Mouse (Mus musculus): ENCODE data around the gene Ralgps1. TPM values are rescaled to one million over a fixed set of nuclear protein-coding genes. Genes with fewer than 3 reads are reported as not detected.

Gene Ralgps1
- polyA plus RNA-seq, 1 experiment from 2014 or later, result 14.6 TPM

DNA sequence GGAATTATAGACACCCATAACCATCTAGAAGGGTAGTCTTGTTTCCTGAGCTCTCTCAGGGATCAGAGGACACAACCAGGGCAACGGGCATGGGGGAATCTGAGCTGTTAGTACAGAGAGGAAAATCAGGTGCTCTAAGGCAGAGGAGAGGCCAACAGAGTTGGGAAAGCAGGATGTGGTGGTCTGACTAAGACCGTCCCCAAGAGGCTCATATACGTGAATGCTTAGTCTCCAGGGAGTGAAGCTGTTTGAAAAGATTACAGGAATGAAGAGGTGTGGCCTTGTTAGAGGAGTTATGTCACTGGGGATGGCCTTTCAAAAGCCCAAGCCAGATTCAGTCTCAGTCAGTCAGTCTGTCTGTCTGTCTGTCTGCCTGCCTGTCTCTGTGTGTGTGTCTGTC, 64.7 kb downstream of the Ralgps1 start:
- Histone ChIP-seq H3K9ac (ENCODE audit: low read length) (no peak overlapping the region), H3K27ac (ENCODE audit: low read depth, low read length) (no peak overlapping the region), H3K4me3 (ENCODE audit: low read depth, low read length) (no peak overlapping the region), H3K4me2 (ENCODE audit: low read depth) (no peak overlapping the region), H3K36me3 (ENCODE audit: control insufficient read depth, insufficient read depth, low read length) (no peaks in the 10 kb centered on the region), H3K9me3 (ENCODE audit: control insufficient read depth, low read length) (no peaks in the 10 kb centered on the region), H3K4me1 (ENCODE audit: control insufficient read depth, insufficient read depth, low read length) (0 out of 2 replicates have a peak, but pooled peaks cover 3% of the 10 kb centered on the region), H3K27me3 (ENCODE audit: control insufficient read depth, insufficient read depth, low read length) (no peaks in the 10 kb centered on the region)
- WGBS, result 93% methylated on average over 3 of the region's 3 CpGs
- DNase-seq (ENCODE audit: low spot score) (no peak), ATAC-seq (ENCODE audit: insufficient read depth, low FRiP score, low TSS enrichment) (no peak)

- Histone ChIP-seq H3K27ac (ENCODE audit: low read depth, low read length) (no peak overlapping the region), H3K4me3 (ENCODE audit: low read depth, low read length) (no peak overlapping the region), H3K9ac (ENCODE audit: low read length) (no peak overlapping the region), H3K9me3 (ENCODE audit: control insufficient read depth, low read length) (no peaks in the 10 kb centered on the region), H3K27me3 (ENCODE audit: control insufficient read depth, insufficient read depth, low read length) (no peaks in the 10 kb centered on the region), H3K36me3 (ENCODE audit: control insufficient read depth, insufficient read depth, low read length) (no peaks in the 10 kb centered on the region), H3K4me1 (ENCODE audit: control insufficient read depth, insufficient read depth, low read length) (0 out of 2 replicates have a peak, but pooled peaks cover 3% of the 10 kb centered on the region), H3K4me2 (ENCODE audit: low read depth) (no peak overlapping the region)
- ATAC-seq (ENCODE audit: insufficient read depth, low FRiP score, low TSS enrichment), result no peak
- DNase-seq (ENCODE audit: low spot score), result no peak
- WGBS, result 79% methylated on average over 11 of the region's 11 CpGs
These were observed 67.8 kb downstream of the Ralgps1 start for GRCm38 (mm10) chr2:33303416-33303947.

DNA sequence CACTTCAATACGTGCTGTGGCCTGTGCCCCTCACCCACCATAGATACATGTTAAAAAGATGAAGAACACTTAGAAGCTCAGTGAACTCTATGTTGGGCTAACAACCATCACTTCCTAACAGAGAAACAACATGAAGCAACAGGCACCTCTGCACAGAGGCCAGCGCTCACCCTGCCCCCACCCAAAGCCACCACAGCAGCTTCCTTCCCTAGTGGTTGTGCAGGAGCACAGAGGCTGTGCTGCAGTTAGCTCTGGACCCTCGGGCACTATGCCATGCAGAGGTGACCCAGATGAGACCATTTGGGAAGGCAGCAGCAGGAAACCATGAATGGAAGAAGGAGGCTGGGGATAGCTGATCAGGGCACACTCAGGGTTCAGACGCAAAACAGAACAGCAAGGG, 68.5 kb downstream of the Ralgps1 start:
- Histone ChIP-seq H3K4me1 (ENCODE audit: control insufficient read depth, insufficient read depth, low read length) (0 out of 2 replicates have a peak, but pooled peaks cover 3% of the 10 kb centered on the region), H3K4me2 (ENCODE audit: low read depth) (no peak overlapping the region), H3K9ac (ENCODE audit: low read length) (no peak overlapping the region), H3K9me3 (ENCODE audit: control insufficient read depth, low read length) (no peaks in the 10 kb centered on the region), H3K27me3 (ENCODE audit: control insufficient read depth, insufficient read depth, low read length) (no peaks in the 10 kb centered on the region), H3K4me3 (ENCODE audit: low read depth, low read length) (no peak overlapping the region), H3K36me3 (ENCODE audit: control insufficient read depth, insufficient read depth, low read length) (no peaks in the 10 kb centered on the region), H3K27ac (ENCODE audit: low read depth, low read length) (no peak overlapping the region)
- DNase-seq (ENCODE audit: low spot score) (no peak), ATAC-seq (ENCODE audit: insufficient read depth, low FRiP score, low TSS enrichment) (no peak)
- WGBS, result 80% methylated on average over 4 of the region's 4 CpGs

DNA sequence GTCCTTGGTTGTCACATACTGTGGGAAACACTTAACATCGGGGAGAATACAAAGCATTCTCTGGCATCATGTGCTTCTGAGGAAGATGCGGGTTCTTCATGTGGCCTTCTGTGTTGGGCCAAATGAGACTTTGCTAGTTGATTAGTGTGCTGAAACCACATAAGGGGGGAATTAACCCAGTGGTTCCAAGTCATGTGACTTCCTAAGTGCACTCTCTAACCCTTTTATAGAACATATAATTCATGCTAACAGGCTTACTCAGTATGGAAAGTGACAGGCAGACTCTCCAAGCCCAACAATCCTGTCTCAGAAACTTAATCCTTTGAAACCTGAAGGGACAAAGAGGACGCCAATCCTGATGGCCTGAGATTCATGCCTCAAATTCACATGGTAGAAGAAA, 68.9 kb downstream of the Ralgps1 start:
- WGBS, result 88% methylated on average over 3 of the region's 3 CpGs
- no peak overlapping the region for H3K27ac ChIP-seq (ENCODE audit: low read depth, low read length)
- ATAC-seq (ENCODE audit: insufficient read depth, low FRiP score, low TSS enrichment) (no peak), DNase-seq (ENCODE audit: low spot score) (no peak)
- H3K36me3 ChIP-seq (ENCODE audit: control insufficient read depth, insufficient read depth, low read length), result no peaks in the 10 kb centered on the region
- H3K4me1 ChIP-seq (ENCODE audit: control insufficient read depth, insufficient read depth, low read length), result 0 out of 2 replicates have a peak, but pooled peaks cover 3% of the 10 kb centered on the region
- H3K9me3 ChIP-seq (ENCODE audit: control insufficient read depth, low read length), result no peaks in the 10 kb centered on the region
- H3K9ac ChIP-seq (ENCODE audit: low read length), result no peak overlapping the region
- no peak overlapping the region for H3K4me3 ChIP-seq (ENCODE audit: low read depth, low read length)
- no peak overlapping the region for H3K4me2 ChIP-seq (ENCODE audit: low read depth)
- H3K27me3 ChIP-seq (ENCODE audit: control insufficient read depth, insufficient read depth, low read length), result no peaks in the 10 kb centered on the region

GRCm38 (mm10) chr2:33300371-33301046, 70.8 kb downstream of the Ralgps1 start:
- Histone ChIP-seq H3K27ac (ENCODE audit: low read depth, low read length) (no peak overlapping the region), H3K4me3 (ENCODE audit: low read depth, low read length) (no peak overlapping the region), H3K4me1 (ENCODE audit: control insufficient read depth, insufficient read depth, low read length) (0 out of 2 replicates have a peak, but pooled peaks cover 3% of the 10 kb centered on the region), H3K4me2 (ENCODE audit: low read depth) (no peak overlapping the region), H3K9ac (ENCODE audit: low read length) (no peak overlapping the region), H3K27me3 (ENCODE audit: control insufficient read depth, insufficient read depth, low read length) (no peaks in the 10 kb centered on the region), H3K9me3 (ENCODE audit: control insufficient read depth, low read length) (no peaks in the 10 kb centered on the region), H3K36me3 (ENCODE audit: control insufficient read depth, insufficient read depth, low read length) (no peaks in the 10 kb centered on the region)
- no peak for ATAC-seq (ENCODE audit: insufficient read depth, low FRiP score, low TSS enrichment)
- no peak for DNase-seq (ENCODE audit: low spot score)
- WGBS, result 60% methylated on average over 3 of the region's 3 CpGs

DNA sequence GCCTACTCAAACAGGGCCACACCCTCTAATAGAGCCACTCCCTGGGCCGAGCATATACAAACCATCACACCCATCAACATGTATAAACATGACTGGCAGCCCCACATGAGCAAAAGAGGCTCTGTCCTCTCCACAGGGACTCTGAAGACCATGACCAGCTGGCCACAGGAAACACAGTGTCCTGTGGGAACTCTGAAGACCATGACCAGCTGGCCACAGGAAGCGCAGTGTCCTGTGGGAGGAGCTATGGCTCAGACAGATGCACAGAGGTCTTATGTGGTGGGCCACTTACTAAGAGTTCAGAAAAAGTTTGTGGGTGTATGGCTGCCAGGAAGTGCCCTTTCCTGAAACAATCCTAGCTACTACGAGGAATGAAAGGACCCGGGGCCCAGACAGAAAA, 72.4 kb downstream of the Ralgps1 start:
- no peak overlapping the region for H3K4me2 ChIP-seq (ENCODE audit: low read depth)
- ATAC-seq (ENCODE audit: insufficient read depth, low FRiP score, low TSS enrichment), result no peak
- no peak overlapping the region for H3K4me3 ChIP-seq (ENCODE audit: low read depth, low read length)
- no peak overlapping the region for H3K27ac ChIP-seq (ENCODE audit: low read depth, low read length)
- WGBS, result 86% methylated on average over 4 of the region's 4 CpGs
- no peaks in the 10 kb centered on the region for H3K9me3 ChIP-seq (ENCODE audit: control insufficient read depth, low read length)
- H3K9ac ChIP-seq (ENCODE audit: low read length), result no peak overlapping the region
- no peaks in the 10 kb centered on the region for H3K36me3 ChIP-seq (ENCODE audit: control insufficient read depth, insufficient read depth, low read length)
- H3K27me3 ChIP-seq (ENCODE audit: control insufficient read depth, insufficient read depth, low read length), result no peaks in the 10 kb centered on the region
- no peak for DNase-seq (ENCODE audit: low spot score)
- H3K4me1 ChIP-seq (ENCODE audit: control insufficient read depth, insufficient read depth, low read length), result 0 out of 2 replicates have a peak, but pooled peaks cover 3% of the 10 kb centered on the region

GRCm38 (mm10) chr2:33295115-33295514, 76.2 kb downstream of the Ralgps1 start:
- 89% methylated on average over 5 of the region's 5 CpGs for WGBS
- no peaks in the 10 kb centered on the region for H3K4me1 ChIP-seq (ENCODE audit: control insufficient read depth, insufficient read depth, low read length)
- no peaks in the 10 kb centered on the region for H3K36me3 ChIP-seq (ENCODE audit: control insufficient read depth, insufficient read depth, low read length)
- no peak overlapping the region for H3K4me3 ChIP-seq (ENCODE audit: low read depth, low read length)
- no peak overlapping the region for H3K9ac ChIP-seq (ENCODE audit: low read length)
- H3K27me3 ChIP-seq (ENCODE audit: control insufficient read depth, insufficient read depth, low read length), result no peaks in the 10 kb centered on the region
- no peak for ATAC-seq (ENCODE audit: insufficient read depth, low FRiP score, low TSS enrichment)
- no peak overlapping the region for H3K4me2 ChIP-seq (ENCODE audit: low read depth)
- no peak overlapping the region for H3K27ac ChIP-seq (ENCODE audit: low read depth, low read length)
- no peaks in the 10 kb centered on the region for H3K9me3 ChIP-seq (ENCODE audit: control insufficient read depth, low read length)
- DNase-seq (ENCODE audit: low spot score), result no peak

DNA sequence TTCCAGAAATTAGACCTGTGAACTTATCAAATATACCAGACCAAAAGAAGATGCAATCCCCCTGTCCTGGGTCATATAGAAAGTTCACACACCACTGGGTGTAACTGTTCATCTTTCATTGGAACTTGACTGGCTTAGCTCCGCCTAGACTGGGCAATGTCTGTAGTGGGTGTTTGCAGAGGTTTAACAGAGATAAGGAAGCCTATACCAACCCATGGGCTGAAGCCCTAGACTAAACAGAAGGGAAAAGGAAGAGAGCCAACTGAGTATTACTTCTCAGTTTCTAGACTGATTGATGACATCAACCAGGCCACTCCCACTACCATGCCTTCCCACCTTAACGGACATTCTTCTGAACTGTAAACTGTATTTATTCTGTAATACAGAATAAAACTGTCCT, 79.2 kb downstream of the Ralgps1 start:
- Histone ChIP-seq H3K27ac (ENCODE audit: low read depth, low read length) (no peak overlapping the region), H3K4me1 (ENCODE audit: control insufficient read depth, insufficient read depth, low read length) (no peaks in the 10 kb centered on the region), H3K9me3 (ENCODE audit: control insufficient read depth, low read length) (no peaks in the 10 kb centered on the region), H3K4me3 (ENCODE audit: low read depth, low read length) (no peak overlapping the region), H3K36me3 (ENCODE audit: control insufficient read depth, insufficient read depth, low read length) (no peaks in the 10 kb centered on the region), H3K9ac (ENCODE audit: low read length) (no peak overlapping the region), H3K27me3 (ENCODE audit: control insufficient read depth, insufficient read depth, low read length) (no peaks in the 10 kb centered on the region), H3K4me2 (ENCODE audit: low read depth) (no peak overlapping the region)
- DNase-seq (ENCODE audit: low spot score) (no peak), ATAC-seq (ENCODE audit: insufficient read depth, low FRiP score, low TSS enrichment) (no peak)
- WGBS, result 84% methylated on average over 2 of the region's 2 CpGs

- Histone ChIP-seq H3K27ac (ENCODE audit: low read depth, low read length) (no peak overlapping the region), H3K9me3 (ENCODE audit: control insufficient read depth, low read length) (no peaks in the 10 kb centered on the region), H3K9ac (ENCODE audit: low read length) (no peak overlapping the region), H3K4me2 (ENCODE audit: low read depth) (no peak overlapping the region), H3K4me1 (ENCODE audit: control insufficient read depth, insufficient read depth, low read length) (no peaks in the 10 kb centered on the region), H3K27me3 (ENCODE audit: control insufficient read depth, insufficient read depth, low read length) (no peaks in the 10 kb centered on the region), H3K36me3 (ENCODE audit: control insufficient read depth, insufficient read depth, low read length) (no peaks in the 10 kb centered on the region), H3K4me3 (ENCODE audit: low read depth, low read length) (no peak overlapping the region)
- ATAC-seq (ENCODE audit: insufficient read depth, low FRiP score, low TSS enrichment), result no peak
- 90% methylated on average over 8 of the region's 8 CpGs for WGBS
- DNase-seq (ENCODE audit: low spot score), result no peak
These were observed 80.8 kb downstream of the Ralgps1 start for GRCm38 (mm10) chr2:33290491-33290890.

Measured in neural tube, embryonic 11.5 days (tissue).